Mouse (Mus musculus) E14TG2a.4 (cell line): Measurements from ENCODE around the gene Rnf34.

Experiments
- CTCF ChIP-seq: conservative IDR thresholded peaks from 2 replicates; pipeline ENCODE4 v1.5.1; 2014; ENCODE audit warnings: low read length
- NANOG ChIP-seq: IDR thresholded peaks from 2 replicates; pipeline ENCODE4 v1.6.1; 2014; ENCODE audit warnings: borderline replicate concordance, low read length, mixed read lengths
- POU5F1 ChIP-seq: IDR thresholded peaks from 2 replicates; pipeline ENCODE4 v1.6.1; 2014; ENCODE audit warnings: low read length, borderline replicate concordance

DNA sequence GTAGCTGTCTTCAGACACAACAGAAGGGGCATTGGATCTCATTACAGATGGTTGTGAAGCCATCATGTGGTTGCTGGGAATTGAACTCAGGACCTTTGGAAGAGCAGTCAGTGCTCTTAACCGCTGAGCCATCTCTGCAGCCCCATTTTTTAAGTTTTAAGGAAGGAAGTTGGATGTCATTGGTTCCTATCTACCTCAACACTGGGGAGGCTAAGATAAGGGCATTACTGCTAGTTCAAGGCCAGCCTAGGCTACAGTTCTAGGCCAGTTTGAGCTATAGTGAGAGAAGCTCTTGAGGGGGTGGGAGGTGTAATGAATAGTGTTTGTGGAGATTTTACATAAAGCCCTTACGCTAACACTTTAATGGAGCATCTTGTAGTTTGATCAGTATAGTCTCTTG is 13.2 kb downstream of the Rnf34 start:
- TF ChIP-seq CTCF (no peak), NANOG (no peak), POU5F1 (no peak)
